Mouse (Mus musculus) liver, embryonic 14 days (tissue): ENCODE results near the gene Olfr1221. TPM values are rescaled to one million over a fixed set of nuclear protein-coding genes. Genes with fewer than 3 reads are reported as not detected.

Source experiments
- polyA plus RNA-seq: library from polyadenylated mRNA; depleted of rRNA; stranded (reverse); fragments of >200 nt; gene quantifications from 2 replicates; pipeline ENCODE4 v1.2.3, GENCODE M21; 2012; rRNA removed

Olfr1221 gene
- polyA plus RNA-seq = not detected in 2 replicates

GRCm38 (mm10) chr2:89117183-89117582, at the start of gene Olfr1221:
Gene Olfr1221, minus strand, starts transcription at chr2:89117283.

DNA sequence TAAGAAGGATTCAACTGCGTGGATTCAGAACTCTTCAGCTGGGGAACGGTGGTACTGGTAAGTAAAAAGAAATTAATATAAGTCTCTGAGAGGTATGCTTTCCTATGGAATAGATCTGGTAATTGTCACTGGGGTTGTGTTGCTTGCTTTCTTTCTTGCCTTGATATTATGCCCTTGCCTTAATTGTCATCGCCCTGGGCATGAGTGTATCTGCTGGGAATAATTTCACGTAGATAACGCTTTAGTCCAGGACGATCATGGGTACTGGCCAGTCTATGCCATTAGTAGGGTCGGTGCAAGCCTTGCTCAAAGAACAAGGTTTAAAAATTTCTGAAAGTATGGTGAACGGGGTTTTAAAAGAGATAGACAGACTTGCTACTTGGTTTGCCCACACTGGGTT, 46.9 kb upstream of the Olfr1221 start, which contains the start of gene Olfr1224-ps1:
Gene Olfr1224-ps1 (minus strand): TSS at position 101 of the 400 bp plus-strand sequence.

DNA sequence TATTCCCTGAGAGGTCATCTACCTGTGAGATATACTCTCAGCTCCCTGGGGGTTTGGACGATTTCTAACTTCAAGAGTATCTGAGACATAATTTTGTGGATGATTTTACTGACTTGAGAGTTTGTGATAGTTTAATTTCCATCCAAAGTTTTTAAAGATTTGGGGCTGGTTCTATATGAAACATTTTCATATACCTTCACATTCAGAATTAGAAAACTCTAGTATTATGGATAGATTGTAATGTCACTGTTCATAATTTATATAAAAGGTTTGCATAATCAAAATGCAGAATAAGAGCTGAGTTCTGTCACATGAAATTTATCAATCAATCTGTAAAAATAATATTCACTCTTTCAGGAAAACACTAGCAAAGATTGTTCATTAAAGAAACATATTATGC, 34.4 kb upstream of the Olfr1221 start, which contains the start of gene Olfr1223:
Gene Olfr1223 (minus strand): TSS at position 101 of the 400 bp plus-strand sequence.

DNA sequence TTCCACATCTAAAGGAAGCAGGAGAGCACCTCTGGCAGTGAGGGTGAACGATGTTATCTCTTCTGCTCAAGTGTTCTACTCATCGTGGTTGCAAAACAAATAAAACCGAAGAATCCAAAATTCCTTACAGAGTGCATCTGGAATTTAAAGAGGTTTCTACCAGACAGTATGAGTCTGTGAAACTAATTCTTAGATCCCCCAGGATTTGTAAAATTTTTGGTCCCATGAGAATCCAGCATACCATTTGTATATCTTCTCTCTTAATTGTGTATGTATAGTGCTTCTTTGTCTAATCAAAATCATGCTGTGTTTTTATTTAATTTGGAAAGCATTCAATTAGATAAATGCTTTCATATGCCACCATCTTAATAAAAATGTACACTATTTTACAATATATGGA, 15.9 kb upstream of the Olfr1221 start, which contains the start of gene Olfr1222:
Gene Olfr1222 (minus strand): TSS at position 101 of the 400 bp plus-strand sequence.

GRCm38 (mm10) chr2:89106735-89107134, 10.3 kb downstream of the Olfr1221 start, which contains the start of gene Olfr1220:
Gene Olfr1220, minus strand, starts transcription at chr2:89106835.

DNA sequence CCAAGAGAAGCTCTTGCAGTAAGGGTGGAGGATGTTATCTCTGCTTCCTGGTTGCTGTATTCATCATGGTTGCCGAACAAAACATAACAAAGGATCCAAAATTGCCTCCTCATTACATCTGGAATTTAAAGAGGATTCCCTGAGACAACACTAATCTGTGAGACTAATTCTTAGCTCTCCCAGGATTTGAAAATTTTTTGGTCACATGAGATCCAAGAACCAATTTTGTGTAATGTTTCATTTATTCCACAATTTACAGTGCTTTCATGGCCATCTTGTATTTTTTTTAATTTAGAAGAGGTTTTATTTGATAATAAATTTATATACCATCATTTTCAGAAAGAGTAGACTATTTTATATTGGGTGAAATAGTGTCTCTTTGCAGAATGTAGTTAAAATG, 33.7 kb downstream of the Olfr1221 start, which contains the start of gene Olfr1219:
Gene Olfr1219 (minus strand): TSS at position 101 of the 400 bp plus-strand sequence.

DNA sequence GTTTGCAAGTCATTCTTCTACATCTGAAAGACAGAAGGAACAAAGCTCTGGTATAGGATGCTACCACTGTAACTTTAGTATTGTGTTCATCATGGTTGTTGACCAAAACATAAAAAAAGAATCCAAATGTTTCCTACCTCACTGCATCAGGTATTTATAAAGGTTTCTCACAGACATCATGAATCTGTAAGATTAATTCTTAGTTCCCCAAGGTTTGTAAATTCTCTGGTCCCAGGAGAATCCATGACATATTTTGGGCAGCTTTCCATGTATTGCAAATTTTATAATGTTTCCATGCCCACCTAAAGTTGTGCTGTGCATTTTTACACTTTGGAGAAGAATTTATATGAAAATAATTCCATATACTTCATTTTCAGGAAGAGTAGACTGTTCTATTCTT, 56.0 kb downstream of the Olfr1221 start, which contains the start of gene Olfr1218:
Gene Olfr1218 (minus strand): TSS at position 101 of the 400 bp plus-strand sequence.

Other genes with a start within 250 kb of the Olfr1221 start
- not detected in 2 replicates for gene Olfr1208, start 215.0 kb downstream of the Olfr1221 start, polyA plus RNA-seq
- not detected in 2 replicates for gene Olfr1209, start 202.1 kb downstream of the Olfr1221 start, polyA plus RNA-seq
- not detected in 2 replicates for gene Olfr1211, start 179.2 kb downstream of the Olfr1221 start, polyA plus RNA-seq
- gene Olfr1212, start 163.3 kb downstream of the Olfr1221 start, polyA plus RNA-seq = not detected in 2 replicates
- gene Gm13762, start 137.0 kb downstream of the Olfr1221 start, polyA plus RNA-seq = not detected in 2 replicates
- not detected in 2 replicates for gene Olfr1214, start 124.6 kb downstream of the Olfr1221 start, polyA plus RNA-seq
- gene Olfr1215, start 110.3 kb downstream of the Olfr1221 start, polyA plus RNA-seq = not detected in 2 replicates
- not detected in 2 replicates for gene Olfr1216, start 98.9 kb downstream of the Olfr1221 start, polyA plus RNA-seq
- not detected in 2 replicates for gene Olfr1217, start 85.2 kb downstream of the Olfr1221 start, polyA plus RNA-seq
- not detected in 2 replicates for gene Olfr1218, start 56.1 kb downstream of the Olfr1221 start, polyA plus RNA-seq
- gene Olfr1219, start 33.8 kb downstream of the Olfr1221 start, polyA plus RNA-seq = not detected in 2 replicates
- gene Olfr1220, start 10.4 kb downstream of the Olfr1221 start, polyA plus RNA-seq = not detected in 2 replicates
- gene Olfr1222, start 15.8 kb upstream of the Olfr1221 start, polyA plus RNA-seq = not detected in 2 replicates
- not detected in 2 replicates for gene Olfr1223, start 34.3 kb upstream of the Olfr1221 start, polyA plus RNA-seq
- not detected in 2 replicates for gene Olfr1224-ps1, start 46.8 kb upstream of the Olfr1221 start, polyA plus RNA-seq
- not detected in 2 replicates for gene Olfr1225, start 57.4 kb upstream of the Olfr1221 start, polyA plus RNA-seq
- gene Olfr1226, start 82.8 kb upstream of the Olfr1221 start, polyA plus RNA-seq = not detected in 2 replicates
- not detected in 2 replicates for gene Olfr1228, start 136.8 kb upstream of the Olfr1221 start, polyA plus RNA-seq
- gene Olfr1229, start 170.7 kb upstream of the Olfr1221 start, polyA plus RNA-seq = not detected in 2 replicates
- not detected in 2 replicates for gene Olfr1230, start 180.0 kb upstream of the Olfr1221 start, polyA plus RNA-seq
- not detected in 2 replicates for gene Olfr1231, start 189.8 kb upstream of the Olfr1221 start, polyA plus RNA-seq
- gene Olfr1232, start 212.4 kb upstream of the Olfr1221 start, polyA plus RNA-seq = not detected in 2 replicates
- not detected in 2 replicates for gene Olfr1233, start 225.1 kb upstream of the Olfr1221 start, polyA plus RNA-seq
- gene Olfr1234, start 247.6 kb upstream of the Olfr1221 start, polyA plus RNA-seq = not detected in 2 replicates